Mouse (Mus musculus) thymus, adult 2 months (tissue): ENCODE data around the gene Alpl. TPM values are rescaled to one million over a fixed set of nuclear protein-coding genes. Genes with fewer than 3 reads are reported as not detected.

Source experiments
- DNase-seq: peaks from one replicate; pipeline ENCODE4 v3.0.0; 2021
- H3K27ac ChIP-seq: fragments of 200-500 bp; 2 replicates; pipeline ENCODE4 v1.5.1; 2012; ENCODE audit warnings: low read length, control low read depth; ENCODE audit not compliant: control insufficient read depth, insufficient read depth
- H3K27me3 ChIP-seq: fragments of 200-500 bp; 2 replicates; pipeline ENCODE4 v1.6.1; 2012; ENCODE audit warnings: mild to moderate bottlenecking, low read length, moderate library complexity, mixed read lengths; ENCODE audit not compliant: control insufficient read depth, insufficient read depth
- H3K36me3 ChIP-seq: fragments of 200-500 bp; 2 replicates; pipeline ENCODE4 v1.6.1; 2012; ENCODE audit warnings: mild to moderate bottlenecking, low read length, moderate library complexity; ENCODE audit not compliant: control insufficient read depth, insufficient read depth
- H3K4me1 ChIP-seq: fragments of 200-500 bp; replicated peaks from 2 replicates; pipeline ENCODE4 v1.6.1; 2012; ENCODE audit warnings: low read length; ENCODE audit not compliant: control insufficient read depth, insufficient read depth
- H3K4me3 ChIP-seq: fragments of 200-500 bp; 2 replicates; pipeline ENCODE4 v1.5.1; 2012; ENCODE audit warnings: mild to moderate bottlenecking, low read length, control low read depth, moderate library complexity; ENCODE audit not compliant: control insufficient read depth, insufficient read depth
- CTCF ChIP-seq: fragments of 200-500 bp; IDR thresholded peaks from 2 replicates; pipeline ENCODE4 v1.5.1; 2012; ENCODE audit warnings: mild to moderate bottlenecking, control low read depth, low read length, moderate library complexity, borderline replicate concordance; ENCODE audit not compliant: control insufficient read depth, poor library complexity, insufficient read depth; ENCODE audit errors: extremely low read depth
- POLR2A ChIP-seq: fragments of 200-500 bp; IDR thresholded peaks from 2 replicates; pipeline ENCODE4 v1.6.1; 2012; ENCODE audit warnings: mild to moderate bottlenecking, low read length, control low read depth, moderate library complexity; ENCODE audit not compliant: control insufficient read depth, poor library complexity, insufficient read depth; ENCODE audit errors: extremely low read depth
- WGBS: fragments of 180-500 bp; shearing (Covaris S2); methylation state at CpG from one replicate; pipeline ENCODE4 v1.1.7; 2018; 5-methylcytosine and 5-hydroxymethylcytosine counted together
- polyA plus RNA-seq: library from polyadenylated mRNA; depleted of rRNA; stranded (reverse); fragments of >200 nt; gene quantifications from 2 replicates; pipeline ENCODE4 v1.2.3, GENCODE M21; 2012

Alpl gene
- polyA plus RNA-seq, 1 experiment: 5.1 TPM

DNA sequence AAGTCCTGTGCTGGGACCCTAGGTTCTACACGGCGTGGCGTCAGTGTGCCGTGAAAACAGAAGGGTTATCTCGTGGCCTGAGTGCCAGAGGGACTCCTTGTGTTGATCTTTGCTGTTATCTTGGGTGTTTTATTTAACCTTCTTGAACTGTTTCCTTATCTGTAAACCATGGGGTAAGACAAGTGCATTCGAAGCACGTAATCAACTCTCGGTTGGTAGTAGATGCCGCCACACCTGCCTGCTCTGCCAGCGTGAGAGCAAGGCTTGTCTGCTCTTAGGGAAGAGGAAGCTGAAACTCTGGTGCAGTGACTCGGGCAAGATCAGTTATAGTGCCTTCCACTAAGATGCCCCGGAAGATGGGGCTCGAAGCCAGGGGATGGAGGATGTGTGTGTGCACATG, 83.2 kb downstream of the Alpl start:
- WGBS: 77% methylated on average over 13 of the region's 13 CpGs
- H3K4me1 ChIP-seq: 0 out of 2 replicates have a peak, but pooled peaks cover 5% of the 10 kb centered on the region
- H3K27ac ChIP-seq: no peak overlapping the region
- TF ChIP-seq CTCF (no peak), POLR2A (no peak)
- H3K36me3 ChIP-seq: no peaks in the 10 kb centered on the region
- no peak overlapping the region for H3K4me3 ChIP-seq
- no peaks in the 10 kb centered on the region for H3K27me3 ChIP-seq
- DNase-seq: no peak

- DNase-seq: peak; percentile 92
- WGBS: 7% methylated on average over 49 of the region's 52 CpGs
- Histone ChIP-seq H3K4me1 (0 out of 2 replicates have a peak, but pooled peaks cover 5% of the 10 kb centered on the region), H3K27ac (no peak overlapping the region), H3K36me3 (no peaks in the 10 kb centered on the region), H3K4me3 (no peak overlapping the region), H3K27me3 (no peaks in the 10 kb centered on the region)
- TF ChIP-seq CTCF (0 out of 2 replicates have a peak, but pooled peaks have one; percentile 20), POLR2A (no peak)
Measured at GRCm38 (mm10) chr4:137707216-137707990, 88.8 kb downstream of the Alpl start.

DNA sequence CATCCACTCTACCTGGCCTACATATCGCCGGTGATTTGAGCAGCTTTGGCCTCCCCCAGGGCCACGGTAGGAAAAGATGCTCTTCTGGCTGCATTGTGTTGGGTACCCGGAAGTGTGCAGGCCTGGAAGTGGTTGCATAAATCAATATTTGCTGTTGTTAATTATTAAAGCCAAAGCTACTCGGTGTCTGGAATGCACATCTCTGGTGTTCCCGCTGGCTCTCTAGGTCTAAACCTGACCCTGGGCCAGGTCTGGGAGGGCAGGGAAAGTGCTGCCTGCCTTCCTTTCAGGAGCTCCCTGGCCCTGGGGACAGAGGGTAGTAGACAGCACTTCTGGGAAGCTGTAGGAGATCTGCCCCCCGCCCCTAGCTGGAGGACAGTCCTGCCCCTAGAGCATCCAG, 89.7 kb downstream of the Alpl start:
- Histone ChIP-seq H3K4me3 (no peak overlapping the region), H3K27me3 (no peaks in the 10 kb centered on the region), H3K27ac (no peak overlapping the region), H3K4me1 (0 out of 2 replicates have a peak, but pooled peaks cover 5% of the 10 kb centered on the region), H3K36me3 (no peaks in the 10 kb centered on the region)
- TF ChIP-seq CTCF: no peak
- no peak for TF ChIP-seq POLR2A
- DNase-seq: no peak
- WGBS: 89% methylated on average over 7 of the region's 7 CpGs

DNA sequence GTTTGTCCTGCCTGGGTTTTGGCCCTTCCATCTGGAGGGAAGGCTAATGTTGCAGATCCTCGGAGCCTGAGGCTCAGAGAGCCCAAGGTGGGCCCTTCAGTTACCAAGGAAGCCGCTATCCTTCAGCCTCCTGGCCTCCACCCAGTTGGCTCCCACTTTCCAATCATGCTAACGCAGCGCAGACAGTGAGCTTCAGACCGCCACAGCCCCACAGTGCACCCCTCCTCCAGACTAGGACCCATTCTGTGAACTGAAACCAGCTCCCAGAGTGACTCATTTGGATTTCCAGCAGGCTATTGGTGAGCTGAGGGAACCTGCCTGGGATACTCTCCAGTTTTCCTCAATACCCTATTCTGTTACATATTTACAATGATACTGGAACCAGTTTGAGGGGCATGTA, 90.8 kb downstream of the Alpl start:
- 93% methylated on average over 5 of the region's 5 CpGs for WGBS

DNA sequence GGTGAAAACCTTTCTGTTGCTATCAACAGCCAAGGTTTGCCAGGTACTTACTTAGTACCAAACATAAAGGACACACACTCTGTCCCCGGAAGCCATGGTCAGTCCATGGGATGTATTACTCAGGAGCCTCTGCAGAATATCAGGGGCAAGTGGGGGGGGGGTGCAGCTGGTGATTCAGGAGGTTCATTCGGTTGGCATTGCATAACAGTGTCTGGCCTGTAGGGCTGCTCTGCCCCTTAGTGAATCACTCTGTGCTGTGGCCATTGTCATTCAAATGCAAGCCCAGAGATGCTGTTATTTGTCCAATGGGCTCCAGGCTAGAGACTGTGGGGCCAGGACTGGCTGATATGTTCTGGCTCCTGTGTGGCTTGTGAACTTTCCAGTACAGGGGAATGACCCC, 91.6 kb downstream of the Alpl start:
- H3K36me3 ChIP-seq: no peaks in the 10 kb centered on the region
- H3K4me1 ChIP-seq: 0 out of 2 replicates have a peak, but pooled peaks cover 5% of the 10 kb centered on the region
- H3K4me3 ChIP-seq: no peak overlapping the region
- no peak for DNase-seq
- no peak for TF ChIP-seq POLR2A
- no peak for TF ChIP-seq CTCF
- no peak overlapping the region for H3K27ac ChIP-seq
- H3K27me3 ChIP-seq: no peaks in the 10 kb centered on the region
- WGBS: 81% methylated on average over 2 of the region's 2 CpGs

More for the DNA sequence above, 90.8 kb downstream of the Alpl start:
- no peak overlapping the region for H3K27ac ChIP-seq
- H3K36me3 ChIP-seq: no peaks in the 10 kb centered on the region
- no peak overlapping the region for H3K4me3 ChIP-seq
- no peak for TF ChIP-seq CTCF
- no peak for TF ChIP-seq POLR2A
- H3K4me1 ChIP-seq: 0 out of 2 replicates have a peak, but pooled peaks cover 5% of the 10 kb centered on the region
- no peaks in the 10 kb centered on the region for H3K27me3 ChIP-seq
- no peak for DNase-seq

- Histone ChIP-seq H3K36me3 (no peaks in the 10 kb centered on the region), H3K27ac (no peak overlapping the region), H3K4me1 (0 out of 2 replicates have a peak, but pooled peaks cover 5% of the 10 kb centered on the region), H3K27me3 (no peaks in the 10 kb centered on the region), H3K4me3 (no peak overlapping the region)
- TF ChIP-seq CTCF (no peak), POLR2A (no peak)
- DNase-seq: no peak
- 71% methylated on average over 5 of the region's 5 CpGs for WGBS
Measured at GRCm38 (mm10) chr4:137703077-137703476, 93.1 kb downstream of the Alpl start.
